Mouse (Mus musculus): Measurements from ENCODE around the gene Dxo.
"Not testable (repeated sequence)": the region's sequence is repeated elsewhere in the genome, so short reads cannot be mapped to it uniquely, and the experiment has no call there.

Dxo gene

DNA sequence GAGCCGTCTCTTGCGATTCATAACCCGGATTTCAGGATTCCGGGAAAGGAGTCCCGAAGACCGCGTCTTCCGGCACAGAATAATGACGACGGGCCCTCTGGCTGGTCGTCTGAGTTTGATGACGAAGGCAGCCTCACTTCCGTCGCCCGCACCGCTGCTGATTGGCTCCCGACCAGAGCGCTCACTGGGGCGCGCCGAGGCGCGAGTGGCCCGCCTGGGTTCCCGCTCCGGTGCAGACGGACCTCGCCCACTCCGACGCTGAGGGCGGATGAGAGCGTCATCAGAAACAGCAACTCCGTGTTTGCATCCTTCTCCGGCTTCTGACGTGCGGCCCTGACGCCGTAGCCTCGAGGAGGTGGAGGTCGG lies at the start of gene Dxo, which contains the start of gene Stk19:
Gene Dxo, plus strand, starts transcription at position 164 of the 366 bp plus-strand sequence.
Gene Stk19, minus strand, starts transcription at position 90 of the 366 bp plus-strand sequence.
- peak; percentile 96 for DNase-seq (ENCODE audit: low spot score)

DNA sequence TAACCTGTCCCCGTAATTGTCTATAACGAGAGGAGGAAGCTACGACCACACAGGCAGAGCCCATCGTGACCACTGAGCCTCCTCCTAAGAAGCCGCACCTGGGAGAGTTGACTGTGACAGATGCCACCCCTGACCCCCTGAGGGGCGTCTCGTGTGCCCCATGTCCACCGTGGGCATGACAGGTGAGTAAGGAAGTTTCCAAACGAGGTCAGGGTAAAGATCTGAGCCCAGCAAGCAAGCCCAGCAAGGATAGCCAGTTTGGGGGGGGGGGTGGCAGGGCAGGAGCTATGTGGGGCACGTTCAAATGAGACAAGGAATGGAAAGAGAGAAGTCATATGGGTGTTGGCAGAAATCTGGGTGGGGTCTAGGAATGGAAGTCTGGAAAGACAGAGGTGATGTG lies 41.8 kb upstream of the Dxo start:
- no peak for DNase-seq (ENCODE audit: low spot score)

GRCm38 (mm10) chr17:34795633-34796032 lies 41.2 kb upstream of the Dxo start:
- peak; percentile 19 for DNase-seq (ENCODE audit: low spot score)

DNA sequence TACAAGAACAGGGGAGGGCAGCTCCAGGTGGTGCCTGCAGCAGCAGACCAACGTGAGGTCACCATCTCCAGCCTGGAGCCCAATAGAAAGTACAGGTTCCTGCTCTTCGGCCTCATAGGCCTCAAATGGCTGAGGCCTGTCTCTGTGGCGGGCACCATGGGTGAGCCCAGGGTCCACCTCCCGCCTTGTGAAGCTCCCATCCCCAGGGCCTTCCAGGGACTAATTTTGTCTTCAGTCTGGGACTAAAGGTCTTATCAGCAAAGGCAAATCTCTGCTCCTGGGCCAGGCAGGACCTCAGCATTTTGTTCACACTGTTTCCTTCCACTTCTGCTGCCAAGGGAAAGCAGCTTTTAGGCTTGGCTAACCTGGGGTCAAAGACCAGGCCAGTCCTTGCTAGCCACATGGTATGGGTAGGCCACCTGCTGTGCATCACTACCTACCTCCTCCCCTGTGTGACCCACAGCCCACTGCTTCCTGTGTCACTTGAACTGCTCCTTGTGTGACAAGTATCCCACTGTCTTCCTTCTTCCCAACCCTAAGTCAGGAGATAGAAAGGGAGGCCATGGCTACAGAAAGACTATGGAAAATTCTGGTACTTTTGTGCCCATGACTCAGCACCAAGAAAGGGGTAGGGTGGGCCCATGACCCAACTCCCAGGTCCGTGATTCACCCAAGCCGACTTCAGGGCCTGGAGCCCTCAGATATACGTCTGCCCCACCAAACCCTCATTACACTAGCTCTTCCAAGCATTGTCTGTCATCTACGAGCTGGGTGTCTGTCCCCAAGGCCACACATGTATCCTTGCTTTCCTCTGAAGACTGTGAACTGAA lies 40.3 kb upstream of the Dxo start:
- DNase-seq (ENCODE audit: low spot score), result no peak

DNA sequence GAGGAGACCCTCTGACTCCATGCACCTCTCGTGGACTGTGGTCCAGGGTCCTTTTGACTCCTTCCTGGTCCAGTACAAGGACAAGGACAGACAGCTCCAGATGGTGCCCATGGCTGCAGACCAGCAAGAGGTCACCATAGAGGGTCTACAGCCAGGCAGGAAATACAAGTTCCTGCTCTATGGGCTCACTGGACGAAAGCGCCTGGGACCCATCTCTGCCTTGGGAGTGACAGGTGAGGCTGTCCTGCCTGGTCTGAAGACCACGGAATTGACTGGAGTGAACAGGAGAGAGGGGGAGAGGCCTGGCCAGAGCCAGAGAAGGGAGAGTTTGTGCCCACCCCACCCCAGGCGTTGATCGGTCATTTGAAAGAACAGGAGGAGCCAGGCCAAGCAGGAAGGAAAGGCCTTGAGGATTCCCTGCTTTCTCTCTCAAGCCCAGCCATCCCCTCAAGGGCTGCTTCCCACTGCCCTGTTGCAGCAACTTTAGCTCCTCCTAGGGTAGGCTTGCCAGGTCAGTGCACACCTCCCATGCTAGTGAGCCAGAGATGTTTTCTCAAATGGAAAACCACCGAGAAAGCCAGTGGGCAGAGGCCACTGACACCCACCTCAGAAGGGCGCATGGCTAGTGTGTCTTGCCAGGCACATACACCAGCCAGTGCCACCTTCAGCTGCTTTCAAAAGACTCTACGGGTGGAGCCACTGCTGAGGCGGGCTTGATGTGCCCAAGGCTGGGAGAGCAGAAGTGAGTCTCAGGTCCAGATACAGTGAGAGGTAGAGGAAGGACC lies 39.4 kb upstream of the Dxo start:
- not testable (repeated sequence) for DNase-seq (ENCODE audit: low spot score)

- not testable (repeated sequence) for DNase-seq (ENCODE audit: low spot score)
These were observed 38.7 kb upstream of the Dxo start for GRCm38 (mm10) chr17:34798071-34798470.

DNA sequence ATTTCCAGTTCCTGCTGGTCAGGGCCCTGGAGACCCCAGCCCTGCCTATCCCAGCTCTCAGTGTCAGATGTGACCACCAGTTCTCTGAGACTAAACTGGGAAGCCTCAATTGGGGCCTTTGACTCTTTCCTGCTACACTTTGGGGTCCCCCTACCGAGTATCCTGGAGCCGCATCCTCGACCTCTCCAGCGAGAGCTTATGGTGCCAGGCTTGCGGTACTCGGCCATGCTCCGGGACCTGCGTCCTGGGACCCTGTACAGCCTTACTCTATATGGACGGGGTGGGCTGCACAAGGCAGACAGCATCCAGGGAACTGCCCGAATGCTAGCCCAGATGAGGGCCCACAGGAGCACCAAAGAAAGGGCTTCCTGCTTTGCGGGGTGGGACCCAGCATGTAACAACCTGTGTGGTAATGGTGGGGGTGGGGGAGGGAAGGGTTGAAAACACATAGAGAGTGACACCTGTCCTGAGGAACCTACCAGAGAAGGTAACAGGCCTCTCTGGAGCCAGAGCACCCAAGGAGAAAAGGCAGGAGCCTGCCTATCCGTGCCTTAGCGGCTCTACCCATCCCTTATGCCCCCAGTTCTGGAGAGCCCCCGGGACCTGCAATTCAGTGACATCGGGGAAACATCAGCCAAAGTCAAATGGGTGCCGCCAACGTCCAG lies 37.8 kb upstream of the Dxo start:
- no peak for DNase-seq (ENCODE audit: low spot score)

DNA sequence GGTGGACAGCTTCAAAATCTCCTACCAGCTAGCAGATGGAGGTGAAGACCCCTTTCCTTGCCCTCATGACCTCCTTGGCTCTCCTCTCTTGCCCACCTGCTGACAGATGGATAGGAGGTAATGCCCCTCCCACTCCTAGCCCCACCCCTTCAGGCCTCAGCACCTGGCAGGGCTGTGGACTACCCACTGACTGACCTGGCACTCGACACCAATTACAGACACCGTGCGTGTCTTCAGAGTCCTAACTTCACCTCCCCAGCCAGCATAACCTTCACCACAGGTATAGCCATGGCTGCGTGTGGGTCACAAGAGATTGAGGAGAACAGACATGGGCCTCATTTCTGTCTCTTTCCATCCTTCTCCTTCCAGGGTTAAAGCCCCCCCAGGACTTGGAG lies 37.3 kb upstream of the Dxo start:
- no peak for DNase-seq (ENCODE audit: low spot score)

DNA sequence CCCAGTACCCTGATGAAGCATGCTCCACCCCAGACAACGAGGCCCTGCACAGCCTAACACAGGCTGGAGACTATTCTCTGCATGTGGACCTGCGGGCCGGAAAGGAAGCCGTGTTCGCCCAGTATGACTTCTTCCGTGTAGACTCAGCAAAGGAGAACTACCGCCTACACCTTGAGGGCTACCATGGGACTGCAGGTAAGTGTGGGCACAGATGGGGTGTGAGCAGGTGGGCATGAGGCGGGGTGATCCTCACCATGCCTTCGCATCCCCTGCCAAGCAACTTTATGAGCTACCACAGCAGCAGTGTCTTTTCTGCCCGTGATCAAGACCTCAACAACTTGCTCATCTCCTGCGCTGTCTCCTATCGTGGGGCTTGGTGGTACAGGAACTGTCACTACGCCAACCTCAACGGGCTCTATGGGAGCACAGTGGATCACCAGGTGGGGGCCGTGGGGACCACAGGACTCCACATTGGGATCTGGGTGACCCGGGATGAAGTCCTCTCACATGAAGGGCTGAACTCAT lies 36.0 kb upstream of the Dxo start:
- not testable (repeated sequence) for DNase-seq (ENCODE audit: low spot score)

- not testable (repeated sequence) for DNase-seq (ENCODE audit: low spot score)
These were observed 34.1 kb upstream of the Dxo start for GRCm38 (mm10) chr17:34802756-34803155.

DNA sequence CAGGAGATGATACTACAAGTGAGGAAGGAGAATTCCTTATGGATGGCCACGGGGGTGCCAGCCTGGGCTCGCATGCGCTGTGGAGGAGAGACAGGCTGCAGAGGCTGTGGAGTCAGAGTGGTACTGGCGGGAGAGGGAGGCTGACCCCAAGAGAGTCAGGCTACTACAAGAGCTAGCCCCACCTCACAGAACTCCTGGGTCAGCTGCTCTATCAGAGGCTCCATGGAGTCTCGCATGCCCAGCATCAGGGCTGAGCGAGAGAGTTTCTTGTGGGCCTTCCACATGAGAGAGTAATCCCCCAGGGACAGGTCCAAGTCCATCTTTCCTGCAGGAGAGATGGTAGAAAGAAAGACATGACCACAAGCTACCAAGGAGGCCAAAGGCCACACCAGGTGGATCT lies 33.5 kb upstream of the Dxo start:
- DNase-seq (ENCODE audit: low spot score), result not testable (repeated sequence)

- not testable (repeated sequence) for DNase-seq (ENCODE audit: low spot score)
These were observed 32.5 kb upstream of the Dxo start, which contains the start of gene Cyp21a1 for GRCm38 (mm10) chr17:34804301-34804700. Cyp21a1 (minus strand) TSS chr17:34804561.

- no peak for DNase-seq (ENCODE audit: low spot score)
These were observed 31.8 kb upstream of the Dxo start for GRCm38 (mm10) chr17:34804871-34805562.

- DNase-seq (ENCODE audit: low spot score), result no peak
These were observed 29.6 kb upstream of the Dxo start for GRCm38 (mm10) chr17:34807176-34807575.

DNA sequence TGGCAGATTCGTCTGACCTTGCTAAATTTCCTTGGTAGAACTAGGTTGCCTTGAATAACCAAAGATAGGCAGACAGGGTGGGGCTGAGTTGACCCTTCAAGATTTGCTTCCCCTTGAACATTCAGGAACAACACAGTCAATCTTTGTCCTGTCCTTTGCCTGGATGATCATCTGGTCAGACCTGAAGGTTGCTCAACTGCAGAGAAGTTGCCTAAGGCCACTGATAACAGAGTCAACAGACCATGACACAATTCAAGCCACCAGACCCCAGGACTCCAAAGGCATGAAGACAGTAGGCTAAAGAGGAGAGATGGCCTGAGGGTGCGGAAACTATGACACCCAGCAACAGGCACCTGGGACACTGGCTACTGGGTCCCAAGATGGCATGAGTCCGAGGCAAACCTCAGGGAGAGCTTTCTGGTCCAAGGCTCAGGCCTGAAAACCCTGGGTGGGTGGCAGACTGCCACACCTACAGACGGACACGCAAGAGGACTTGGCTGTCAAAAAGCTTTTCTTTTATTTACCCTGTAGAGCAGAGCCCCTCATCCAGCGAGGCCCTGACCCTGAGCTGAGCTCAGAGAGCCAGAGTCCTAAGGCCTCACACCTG lies 28.1 kb upstream of the Dxo start:
- no peak for DNase-seq (ENCODE audit: low spot score)

GRCm38 (mm10) chr17:34810411-34810810 lies 26.4 kb upstream of the Dxo start:
- not testable (repeated sequence) for DNase-seq (ENCODE audit: low spot score)

DNA sequence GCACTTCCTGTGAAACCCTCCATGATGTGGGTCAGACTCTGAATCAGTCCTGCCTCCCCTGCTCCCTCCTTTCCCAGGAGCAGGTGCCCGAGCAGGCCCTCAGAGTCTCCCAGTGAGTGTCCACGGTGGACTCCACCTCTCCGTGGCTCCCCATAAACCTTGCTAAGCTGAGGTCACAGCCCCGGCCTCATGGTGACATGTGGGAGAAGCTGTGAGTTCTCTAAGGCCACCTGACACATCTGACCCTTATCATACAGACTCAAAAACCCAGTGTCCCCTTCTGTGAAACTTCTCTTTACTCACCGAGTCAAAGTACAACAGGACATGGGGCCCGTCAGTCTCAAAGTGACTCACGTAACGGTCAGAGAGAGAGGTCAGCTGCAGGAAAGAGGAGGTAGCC lies 26.0 kb upstream of the Dxo start:
- not testable (repeated sequence) for DNase-seq (ENCODE audit: low spot score)

DNA sequence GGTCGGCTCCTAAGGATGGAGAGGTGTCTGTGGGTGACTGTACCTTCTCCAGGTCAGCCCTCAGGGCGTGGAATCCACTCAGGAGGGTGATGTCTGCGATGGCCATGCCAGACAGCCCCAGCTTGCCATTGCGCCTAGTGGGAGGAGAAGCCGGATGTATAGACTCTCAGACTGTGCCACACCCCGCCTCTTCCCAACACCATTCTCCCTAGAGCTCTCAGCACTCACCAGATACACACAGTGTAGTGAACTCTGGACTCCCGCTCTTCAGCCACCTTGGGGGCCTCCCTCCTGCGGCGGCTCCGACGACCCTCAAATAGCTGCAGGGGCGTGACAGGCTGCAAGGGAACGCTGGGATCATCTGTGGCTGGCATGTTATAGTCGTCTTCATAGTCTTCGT lies 25.5 kb upstream of the Dxo start:
- no peak for DNase-seq (ENCODE audit: low spot score)

DNA sequence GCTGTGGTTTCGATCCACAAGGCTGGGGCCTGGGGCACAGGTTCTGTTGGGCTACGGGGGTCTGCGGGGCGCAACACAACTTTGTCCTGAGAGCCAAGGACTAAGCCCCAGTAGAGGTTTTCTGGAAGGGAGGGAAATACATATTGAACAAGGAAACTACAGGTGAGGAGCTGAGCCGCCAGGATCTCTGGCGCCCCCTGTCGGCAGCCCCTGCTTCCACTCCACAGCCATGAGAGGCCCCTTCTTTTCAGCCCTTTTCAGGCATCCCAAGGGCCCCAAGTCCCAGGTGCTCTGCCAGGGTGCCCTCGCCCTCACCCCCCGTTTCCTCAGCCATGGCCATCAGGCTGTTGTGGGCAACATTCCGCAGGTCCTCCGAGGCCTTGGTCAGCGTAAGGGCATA lies 23.1 kb upstream of the Dxo start:
- not testable (repeated sequence) for DNase-seq (ENCODE audit: low spot score)

GRCm38 (mm10) chr17:34814818-34815370 lies 21.9 kb upstream of the Dxo start:
- no peak for DNase-seq (ENCODE audit: low spot score)

DNA sequence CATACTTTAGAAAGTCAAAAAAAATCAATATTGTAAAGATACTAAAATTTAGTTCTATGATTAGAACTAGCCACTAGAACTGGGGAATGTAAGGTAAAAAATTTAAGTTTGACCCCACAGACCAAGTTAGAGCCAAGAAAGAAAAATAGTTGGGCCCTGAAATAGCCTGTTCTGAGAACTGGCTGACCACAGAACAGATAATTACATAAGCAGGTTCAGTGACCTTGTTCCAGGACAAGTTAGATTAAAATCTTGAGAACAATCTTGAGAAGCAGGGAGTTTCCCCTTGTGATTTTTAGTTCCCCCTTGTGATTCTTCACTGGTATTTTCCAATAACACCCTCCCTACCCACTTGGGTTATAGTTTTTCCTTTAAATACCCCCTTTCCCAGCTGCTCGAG lies 6.0 kb upstream of the Dxo start:
- DNase-seq (ENCODE audit: low spot score), result not testable (repeated sequence)

Data from lung, postnatal 25 days (tissue).